Mouse (Mus musculus): Measurements from ENCODE around the gene Setd1a. TPM values are rescaled to one million over a fixed set of nuclear protein-coding genes. Genes with fewer than 3 reads are reported as not detected.
A peak's percentile ranks its signal among the peaks of the same experiment; 100 is the strongest.

Gene Setd1a
- polyA plus RNA-seq, 2 experiments = 5.7 to 10.5 TPM

DNA sequence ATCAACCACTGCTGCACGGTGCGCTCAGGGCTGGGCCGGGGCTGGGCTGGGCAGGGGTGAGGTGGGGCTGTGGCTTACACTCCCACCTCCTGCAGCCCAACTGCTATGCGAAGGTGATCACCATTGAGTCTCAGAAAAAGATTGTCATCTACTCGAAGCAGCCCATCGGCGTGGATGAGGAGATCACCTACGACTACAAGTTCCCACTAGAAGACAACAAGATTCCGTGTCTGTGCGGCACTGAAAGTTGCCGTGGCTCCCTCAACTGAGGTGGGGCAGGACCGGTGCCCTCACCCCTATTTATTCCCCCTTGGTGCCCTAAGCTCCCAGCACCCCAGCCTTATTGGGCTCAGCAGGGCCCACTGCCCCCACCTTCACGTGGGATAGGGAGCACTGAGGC lies 22.7 kb downstream of the Setd1a start:
- no peak overlapping the region for H3K27ac ChIP-seq
- ATAC-seq (ENCODE audit: insufficient read depth) (no peak), DNase-seq (ENCODE audit: low read depth in 3 of 3, low spot score in 3 of 3) (no peak)
- peaks cover 45% of the 10 kb centered on the region for H3K36me3 ChIP-seq (replicated peaks; ENCODE audit: control insufficient read depth, insufficient read depth, low read depth)
- H3K9me3 ChIP-seq (ENCODE audit: control insufficient read depth, low read length) = no peaks in the 10 kb centered on the region
- no peak overlapping the region for H3K4me3 ChIP-seq (ENCODE audit: insufficient read depth in 1 of 2, low read depth in 2 of 2, low read length in 2 of 2)
- no peak overlapping the region for H3K4me2 ChIP-seq (ENCODE audit: low read depth)
- TF ChIP-seq CTCF (IDR thresholded peaks at IDR 0.05; ENCODE audit: low read depth) (no peak), EP300 (IDR thresholded peaks at IDR 0.05; ENCODE audit: low read depth) (no peak)
- no peaks in the 10 kb centered on the region for H3K27me3 ChIP-seq (ENCODE audit: control insufficient read depth, insufficient read depth, low read length)
- WGBS (ENCODE audit: insufficient replicate concordance) = 77% methylated on average over 13 of the region's 13 CpGs
- H3K4me1 ChIP-seq (replicated peaks; ENCODE audit: control insufficient read depth in 2 of 2, insufficient read depth in 2 of 2, low read length in 1 of 2) = peaks cover 1 to 5% of the 10 kb centered on the region in 2 experiments; a peak in 3 of 4 replicates
- H3K9ac ChIP-seq (replicated peaks) = no peak overlapping the region

DNA sequence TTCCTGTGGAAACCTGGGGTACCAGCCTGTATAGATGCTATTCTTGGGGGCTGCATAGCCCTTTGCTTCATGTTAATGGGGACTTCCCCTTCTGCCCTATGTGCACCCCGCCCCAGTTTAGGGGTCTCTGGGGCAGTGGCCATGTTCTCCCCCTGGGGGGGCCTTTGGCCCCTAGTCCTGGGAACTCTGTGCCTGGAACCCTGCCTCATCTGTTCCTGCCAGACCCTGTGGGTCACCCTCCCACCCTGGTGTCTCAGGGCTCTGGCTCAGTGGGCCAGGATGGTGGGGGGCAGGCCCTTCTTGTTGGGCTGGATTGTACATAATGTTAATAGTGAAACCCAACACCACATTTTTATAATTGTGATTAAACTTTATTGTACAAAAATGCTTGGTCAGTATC lies 23.3 kb downstream of the Setd1a start:
- Histone ChIP-seq H3K4me1 (replicated peaks; ENCODE audit: control insufficient read depth in 2 of 2, insufficient read depth in 2 of 2, low read length in 1 of 2) (peaks cover 6 to 10% of the 10 kb centered on the region in 2 experiments), H3K4me3 (ENCODE audit: insufficient read depth in 1 of 2, low read depth in 2 of 2, low read length in 2 of 2) (no peak overlapping the region), H3K36me3 (replicated peaks; ENCODE audit: control insufficient read depth, insufficient read depth, low read depth) (peaks cover 43% of the 10 kb centered on the region), H3K4me2 (ENCODE audit: low read depth) (no peak overlapping the region), H3K27me3 (ENCODE audit: control insufficient read depth, insufficient read depth, low read length) (no peaks in the 10 kb centered on the region), H3K9me3 (ENCODE audit: control insufficient read depth, low read length) (no peaks in the 10 kb centered on the region), H3K27ac (no peak overlapping the region), H3K9ac (replicated peaks) (no peak overlapping the region)
- TF ChIP-seq EP300 (IDR thresholded peaks at IDR 0.05; ENCODE audit: low read depth) (no peak), CTCF (IDR thresholded peaks at IDR 0.05; ENCODE audit: low read depth) (no peak)
- no peak for ATAC-seq (ENCODE audit: insufficient read depth)
- no peak for DNase-seq (ENCODE audit: low read depth in 3 of 3, low spot score in 3 of 3)
- 68% methylated on average over 1 of the region's 1 CpGs for WGBS (ENCODE audit: insufficient replicate concordance)

DNA sequence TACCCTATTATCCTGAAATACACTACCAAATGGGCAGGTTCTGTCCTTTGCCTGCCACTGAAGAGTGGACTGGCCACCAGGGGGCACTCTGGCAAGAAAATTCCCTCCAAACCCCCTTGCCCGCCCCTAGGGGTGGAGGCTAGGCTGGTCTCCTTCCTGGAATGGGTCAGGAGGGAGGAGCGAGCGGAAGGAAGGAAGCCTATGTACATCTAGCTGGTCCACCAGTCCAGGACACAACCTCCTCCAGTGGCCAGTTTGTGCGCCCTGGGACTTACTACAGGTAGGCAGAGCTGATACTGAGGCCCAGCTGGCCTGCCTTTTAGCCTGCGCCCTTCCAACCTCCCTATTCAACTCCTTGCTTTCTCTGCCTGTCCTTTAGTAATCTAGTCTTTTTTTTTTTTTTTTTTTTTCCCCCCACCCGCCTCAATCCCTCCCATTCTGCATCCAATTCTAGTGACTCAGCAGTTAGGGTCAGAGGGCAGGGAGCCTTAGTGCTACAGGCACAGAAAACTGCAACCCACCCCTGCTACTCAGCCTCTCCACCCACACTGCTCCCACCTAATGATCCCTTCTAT lies 24.1 kb downstream of the Setd1a start, which contains the start of gene Hsd3b7:
TSS of gene Hsd3b7 (plus strand) at position 170 of the 575 bp plus-strand sequence.
- H3K27me3 ChIP-seq (ENCODE audit: control insufficient read depth, insufficient read depth, low read length) = no peaks in the 10 kb centered on the region
- peaks cover 35% of the 10 kb centered on the region for H3K36me3 ChIP-seq (replicated peaks; ENCODE audit: control insufficient read depth, insufficient read depth, low read depth)
- 25% methylated on average over 6 of the region's 6 CpGs for WGBS (ENCODE audit: insufficient replicate concordance)
- H3K4me1 ChIP-seq (replicated peaks; ENCODE audit: control insufficient read depth in 2 of 2, insufficient read depth in 2 of 2, low read length in 1 of 2) = peaks cover 14 to 18% of the 10 kb centered on the region in 2 experiments
- ATAC-seq (ENCODE audit: insufficient read depth) (peak; percentile 40), DNase-seq (ENCODE audit: low read depth in 3 of 3, low spot score in 3 of 3) (peak; percentile 61 to 69 (median 67))
- H3K27ac ChIP-seq = no peak within 1 kb of the TSS; the same call in 1 of the 2 replicates
- peak within 1 kb of the TSS; percentile 30 to 47 for H3K4me3 ChIP-seq (ENCODE audit: insufficient read depth in 1 of 2, low read depth in 2 of 2, low read length in 2 of 2)
- H3K4me2 ChIP-seq (ENCODE audit: low read depth) = peak within 1 kb of the TSS; percentile 57
- no peaks in the 10 kb centered on the region for H3K9me3 ChIP-seq (ENCODE audit: control insufficient read depth, low read length)
- peak; percentile 98 for TF ChIP-seq CTCF (IDR thresholded peaks at IDR 0.05; ENCODE audit: low read depth)
- TF ChIP-seq EP300 (IDR thresholded peaks at IDR 0.05; ENCODE audit: low read depth) = no peak
- peak within 1 kb of the TSS; percentile 27; the same call in 1 of the 2 replicates for H3K9ac ChIP-seq (replicated peaks)

DNA sequence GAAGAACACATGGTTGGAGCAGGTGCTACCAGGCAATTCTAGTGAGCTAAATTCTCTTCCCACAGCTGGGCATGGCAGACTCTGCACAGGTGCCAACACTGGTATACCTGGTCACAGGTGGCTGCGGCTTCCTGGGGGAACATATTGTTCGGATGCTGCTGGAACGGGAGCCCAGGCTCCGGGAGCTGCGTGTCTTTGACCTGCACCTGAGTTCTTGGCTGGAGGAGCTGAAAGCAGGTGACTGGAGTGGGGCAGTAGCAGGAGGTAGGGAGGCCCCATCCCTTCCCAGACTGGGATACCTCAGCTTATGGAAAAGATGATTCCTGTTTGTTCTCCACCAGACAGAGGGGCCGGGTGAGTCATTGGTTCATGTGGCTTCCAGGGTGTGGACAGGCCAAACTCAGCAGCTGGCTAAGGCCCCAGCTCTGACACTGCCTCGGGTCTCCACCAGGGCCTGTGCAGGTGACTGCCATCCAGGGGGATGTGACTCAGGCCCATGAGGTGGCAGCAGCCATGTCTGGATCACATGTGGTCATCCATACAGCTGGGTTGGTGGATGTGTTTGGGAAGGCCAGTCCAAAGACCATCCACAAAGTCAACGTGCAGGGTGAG lies 24.6 kb downstream of the Setd1a start:
- peaks cover 29% of the 10 kb centered on the region for H3K36me3 ChIP-seq (replicated peaks; ENCODE audit: control insufficient read depth, insufficient read depth, low read depth)
- H3K9me3 ChIP-seq (ENCODE audit: control insufficient read depth, low read length) = no peaks in the 10 kb centered on the region
- 73% methylated on average over 8 of the region's 8 CpGs for WGBS (ENCODE audit: insufficient replicate concordance)
- no peak for DNase-seq (ENCODE audit: low read depth in 3 of 3, low spot score in 3 of 3)
- no peak for ATAC-seq (ENCODE audit: insufficient read depth)
- no peaks in the 10 kb centered on the region for H3K27me3 ChIP-seq (ENCODE audit: control insufficient read depth, insufficient read depth, low read length)
- TF ChIP-seq EP300 (IDR thresholded peaks at IDR 0.05; ENCODE audit: low read depth) (no peak), CTCF (IDR thresholded peaks at IDR 0.05; ENCODE audit: low read depth) (no peak)
- peaks cover 17 to 24% of the 10 kb centered on the region in 2 experiments for H3K4me1 ChIP-seq (replicated peaks; ENCODE audit: control insufficient read depth in 2 of 2, insufficient read depth in 2 of 2, low read length in 1 of 2)
- peak overlapping the region; percentile 57 for H3K4me2 ChIP-seq (ENCODE audit: low read depth)
- no peak overlapping the region; the same call in 1 of the 2 replicates for H3K9ac ChIP-seq (replicated peaks)
- no peak overlapping the region; the same call in 1 of the 2 replicates for H3K27ac ChIP-seq
- H3K4me3 ChIP-seq (ENCODE audit: insufficient read depth in 1 of 2, low read depth in 2 of 2, low read length in 2 of 2) = peak overlapping the region; percentile 30 to 47

DNA sequence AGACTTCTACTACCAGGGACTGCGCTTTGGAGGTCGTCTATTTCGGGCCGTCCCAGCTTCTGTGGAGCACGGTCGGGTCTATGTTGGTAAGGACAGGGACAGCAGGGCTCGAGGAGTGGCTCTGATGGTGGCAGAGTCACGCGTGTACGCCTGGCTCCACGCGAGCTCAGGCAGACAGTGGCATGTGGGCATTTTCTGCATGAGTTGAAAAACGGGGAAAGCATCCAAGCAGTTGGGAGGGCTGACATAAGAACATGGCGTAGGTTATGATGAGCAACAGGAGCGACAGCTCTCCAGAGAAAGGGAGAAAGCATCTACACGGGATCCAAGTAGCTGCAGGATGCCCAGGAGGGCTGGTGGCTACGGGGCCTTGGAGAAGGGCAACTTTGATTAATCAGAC lies 25.8 kb downstream of the Setd1a start:
- Histone ChIP-seq H3K27ac (no peak overlapping the region), H3K9me3 (ENCODE audit: control insufficient read depth, low read length) (no peaks in the 10 kb centered on the region), H3K36me3 (replicated peaks; ENCODE audit: control insufficient read depth, insufficient read depth, low read depth) (peaks cover 17% of the 10 kb centered on the region), H3K4me1 (replicated peaks; ENCODE audit: control insufficient read depth in 2 of 2, insufficient read depth in 2 of 2, low read length in 1 of 2) (peaks cover 24 to 36% of the 10 kb centered on the region in 2 experiments), H3K4me3 (ENCODE audit: insufficient read depth in 1 of 2, low read depth in 2 of 2, low read length in 2 of 2) (no peak overlapping the region), H3K4me2 (ENCODE audit: low read depth) (no peak overlapping the region), H3K27me3 (ENCODE audit: control insufficient read depth, insufficient read depth, low read length) (no peaks in the 10 kb centered on the region), H3K9ac (replicated peaks) (no peak overlapping the region)
- no peak for TF ChIP-seq CTCF (IDR thresholded peaks at IDR 0.05; ENCODE audit: low read depth)
- no peak for TF ChIP-seq EP300 (IDR thresholded peaks at IDR 0.05; ENCODE audit: low read depth)
- ATAC-seq (ENCODE audit: insufficient read depth) (no peak), DNase-seq (ENCODE audit: low read depth in 3 of 3, low spot score in 3 of 3) (no peak)
- WGBS (ENCODE audit: insufficient replicate concordance) = 86% methylated on average over 17 of the region's 17 CpGs
